Mouse (Mus musculus): ENCODE measurements at regions not wholly inside any gene's neighbourhood (a gene's known extent, or its start where the extent isn't known, plus 50 kb on each side); places are given as distances from the start of the nearest gene placed in this dataset.

- no peak for DNase-seq (ENCODE audit: low spot score in 2 of 2)
Measured at GRCm38 (mm10) chr9:46516401-46517130, 196.8 kb upstream of the 4931429L15Rik start.

- DNase-seq (ENCODE audit: low spot score in 2 of 2): no peak
Measured at GRCm38 (mm10) chr9:46512276-46513051, 192.7 kb upstream of the 4931429L15Rik start.

DNA sequence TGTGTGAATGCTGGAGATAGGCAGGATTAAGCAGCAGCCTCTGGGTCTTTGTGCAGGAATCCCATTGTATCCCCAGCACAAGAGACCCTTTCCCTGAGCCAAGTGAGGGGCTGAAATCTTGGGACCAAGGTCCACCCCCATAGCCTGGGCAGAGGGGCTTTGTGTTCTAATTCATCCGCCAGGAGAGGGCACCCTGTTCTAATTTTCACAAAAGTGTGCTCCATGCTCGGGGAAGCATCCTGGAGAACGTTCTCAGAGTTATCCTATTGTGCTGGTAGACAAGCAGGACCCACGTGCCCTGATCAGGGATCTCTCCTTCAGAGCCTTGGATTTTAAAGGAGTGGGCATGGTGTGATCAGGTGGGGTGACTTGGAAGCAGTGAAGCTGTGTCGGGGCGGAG lies 191.5 kb upstream of the 4931429L15Rik start:
- no peak for DNase-seq (ENCODE audit: low spot score in 2 of 2)

DNA sequence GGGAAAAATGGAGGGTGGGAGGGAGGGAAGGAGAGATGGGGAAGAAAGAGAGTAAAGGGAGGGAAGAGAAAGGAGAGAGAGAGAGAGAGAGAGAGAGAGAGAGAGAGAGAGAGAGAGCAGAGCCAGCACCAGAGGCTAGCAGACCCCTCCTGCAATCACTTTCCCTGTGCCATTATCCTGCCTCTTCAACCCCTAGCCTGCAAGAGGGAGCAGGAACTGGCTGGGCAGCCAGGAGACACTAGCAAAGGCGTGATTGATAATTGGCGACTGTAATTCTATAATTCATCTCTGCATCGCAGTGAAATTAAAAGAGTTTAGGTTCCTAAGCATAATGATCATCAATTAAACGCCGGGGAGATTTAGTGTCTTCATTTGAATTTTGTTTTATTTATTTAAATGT lies 190.1 kb upstream of the 4931429L15Rik start:
- no peak for DNase-seq (ENCODE audit: low spot score in 2 of 2)

- no peak for DNase-seq (ENCODE audit: low spot score in 2 of 2)
Measured at GRCm38 (mm10) chr9:46509458-46509857, 189.7 kb upstream of the 4931429L15Rik start.

DNA sequence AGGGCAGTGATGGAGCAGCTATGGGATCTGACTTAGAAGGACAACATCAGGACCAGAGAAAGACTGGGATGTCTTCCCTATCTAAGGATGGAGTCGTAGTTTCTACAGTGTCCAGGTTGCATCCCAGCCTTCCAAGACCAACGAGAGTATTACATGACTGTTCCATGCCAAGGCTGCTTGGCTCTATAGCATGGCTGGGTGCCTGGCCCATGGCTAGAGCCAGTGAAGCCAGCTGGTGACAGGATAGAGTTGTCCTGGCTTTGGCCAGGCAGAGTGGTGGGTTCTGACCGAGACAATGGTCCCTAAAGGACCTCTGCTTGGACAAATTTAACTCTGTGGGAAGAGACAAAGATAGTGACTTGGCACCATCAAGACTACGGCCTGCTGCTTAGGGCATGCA lies 187.2 kb upstream of the 4931429L15Rik start:
- DNase-seq (ENCODE audit: low spot score in 2 of 2): no peak

DNA sequence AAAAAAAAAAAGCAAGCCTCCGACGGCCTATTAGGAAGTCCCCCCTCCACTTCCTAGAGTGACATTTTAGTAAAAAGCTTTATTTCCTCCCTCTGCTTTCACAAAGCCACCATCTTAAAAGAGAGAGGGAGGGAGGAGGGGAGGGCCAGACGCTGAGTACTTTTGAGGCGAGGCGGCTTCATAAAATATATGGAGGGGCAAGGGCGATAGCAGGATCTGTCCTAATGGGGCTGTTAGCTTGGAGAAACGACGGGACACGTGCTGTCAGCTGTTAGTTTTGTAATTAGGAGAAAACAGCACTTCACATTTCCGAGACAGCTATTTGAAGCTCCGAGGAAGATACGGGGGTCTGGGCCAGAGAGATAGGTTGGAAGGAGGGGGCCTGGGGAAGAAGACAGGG lies 184.8 kb upstream of the 4931429L15Rik start:
- DNase-seq (ENCODE audit: low spot score in 2 of 2): no peak

GRCm38 (mm10) chr9:46504133-46504416 lies 184.3 kb upstream of the 4931429L15Rik start:
- DNase-seq (ENCODE audit: low spot score in 2 of 2): no peak

- no peak for DNase-seq (ENCODE audit: low spot score in 2 of 2)
Measured at GRCm38 (mm10) chr9:46503321-46504132, 183.7 kb upstream of the 4931429L15Rik start.

DNA sequence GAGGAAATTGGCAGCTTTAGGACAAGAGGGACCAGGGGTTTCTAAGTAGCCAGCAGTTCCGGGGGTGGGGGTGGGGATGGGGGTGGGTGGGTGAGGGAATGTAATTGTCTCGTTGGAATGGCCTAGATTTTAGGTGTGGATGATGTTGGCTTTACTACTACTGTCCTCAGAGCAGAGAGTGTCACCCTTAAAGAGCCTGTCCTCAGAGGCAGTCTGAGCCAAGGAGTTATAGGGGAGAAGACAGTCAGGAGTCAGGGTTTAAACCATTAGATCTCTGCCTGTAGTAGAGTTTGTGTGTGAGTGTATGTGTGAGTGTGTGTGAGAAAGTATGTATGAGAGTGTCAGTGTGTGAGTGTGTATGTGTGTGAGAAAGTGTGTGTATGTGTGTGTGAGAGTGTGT lies 179.6 kb upstream of the 4931429L15Rik start:
- no peak for DNase-seq (ENCODE audit: low spot score in 2 of 2)

DNA sequence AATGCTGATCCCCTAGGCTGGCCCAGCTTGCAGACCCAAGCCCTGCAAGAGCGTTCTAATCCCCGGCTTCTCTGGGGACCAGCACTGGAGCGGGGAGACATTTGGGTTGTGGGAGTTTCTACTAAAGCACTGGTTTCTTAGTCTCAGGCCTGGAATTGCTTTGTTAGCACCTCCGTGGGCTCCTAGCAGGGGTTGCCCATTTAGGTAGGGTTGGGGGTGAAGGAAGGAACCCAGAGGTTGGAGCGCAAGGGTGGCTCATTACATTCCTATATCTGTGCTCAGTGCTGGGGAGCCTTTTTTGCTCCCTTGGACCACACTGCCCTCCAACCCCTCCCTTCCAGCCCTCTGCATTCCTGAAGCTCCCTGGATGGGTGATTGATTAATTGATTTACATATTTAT lies 179.1 kb upstream of the 4931429L15Rik start:
- no peak for DNase-seq (ENCODE audit: low spot score in 2 of 2)

DNA sequence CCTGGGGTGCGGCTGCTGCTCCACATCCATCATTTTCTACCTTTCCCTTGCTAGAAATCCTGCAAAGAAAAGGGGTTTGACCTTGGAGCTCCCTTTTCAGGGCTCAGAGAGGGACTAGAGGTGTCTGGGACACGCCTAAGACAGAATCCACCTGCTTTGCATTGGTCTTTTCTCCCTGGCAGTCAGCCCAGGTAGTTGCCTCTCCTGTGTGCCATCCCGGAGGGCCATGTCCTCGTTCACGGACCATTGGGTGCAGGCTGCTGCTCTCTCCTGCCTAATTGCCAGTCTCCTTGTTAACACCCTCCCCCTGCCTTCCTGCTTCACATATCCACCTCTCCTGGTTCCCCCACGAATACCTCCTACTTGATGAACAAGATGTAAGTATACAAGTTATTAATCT lies 175.5 kb upstream of the 4931429L15Rik start:
- no peak for DNase-seq (ENCODE audit: low spot score in 2 of 2)

DNA sequence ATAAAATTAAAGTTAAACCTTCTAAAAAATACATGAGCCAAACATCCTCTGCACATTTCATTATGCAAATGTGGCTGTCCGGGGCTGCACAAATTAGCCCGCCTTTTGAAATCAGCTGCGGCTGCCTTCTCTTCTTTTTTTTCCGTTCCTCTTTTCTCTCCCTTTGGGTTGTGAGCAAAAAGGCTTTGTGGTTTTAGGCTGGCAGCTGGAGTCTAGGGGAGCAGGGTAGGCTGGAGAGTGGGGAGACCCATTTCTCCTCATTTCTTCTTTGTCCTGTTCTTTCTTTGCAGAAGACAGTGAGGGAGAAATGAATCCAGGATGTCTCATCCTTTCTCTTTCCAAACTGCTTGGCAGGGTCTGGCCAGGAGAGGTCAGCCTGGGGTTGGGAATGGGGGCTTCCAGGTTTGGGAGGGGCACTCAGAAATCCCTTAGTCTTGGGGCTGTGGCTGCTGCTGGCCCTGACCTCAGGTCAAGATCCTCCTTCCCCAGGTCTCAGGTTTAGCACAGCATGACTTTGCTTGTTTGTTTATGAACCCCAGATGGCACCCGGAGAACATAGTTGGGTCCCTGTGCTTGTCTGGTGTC lies 163.2 kb upstream of the 4931429L15Rik start:
- DNase-seq (ENCODE audit: low spot score in 2 of 2): no peak

- DNase-seq (ENCODE audit: low spot score in 2 of 2): no peak
Measured at GRCm38 (mm10) chr9:46482034-46482858, 162.5 kb upstream of the 4931429L15Rik start.

DNA sequence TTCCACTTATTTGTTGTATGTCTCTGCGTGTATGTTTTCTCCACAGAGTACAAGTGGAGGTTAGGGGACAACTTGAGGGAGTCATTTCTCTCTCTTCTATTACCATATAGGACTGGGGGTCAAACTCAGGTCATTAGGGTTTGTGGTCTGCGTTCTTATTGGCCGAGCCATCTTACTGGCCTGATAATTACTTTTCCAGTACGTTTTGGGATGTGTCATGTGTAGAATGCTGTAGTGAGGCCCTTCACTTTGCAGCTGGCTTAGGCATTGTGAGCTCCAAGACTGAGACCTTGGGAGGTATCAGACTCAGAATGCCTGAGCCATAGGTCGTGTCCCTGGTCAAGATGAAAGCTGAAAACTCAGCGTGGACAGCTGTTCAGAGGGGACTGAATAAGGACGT lies 161.7 kb upstream of the 4931429L15Rik start:
- DNase-seq (ENCODE audit: low spot score in 2 of 2): no peak

GRCm38 (mm10) chr9:46480080-46480690 lies 160.4 kb upstream of the 4931429L15Rik start:
- DNase-seq (ENCODE audit: low spot score in 2 of 2): no peak

GRCm38 (mm10) chr9:46478611-46479010 lies 158.8 kb upstream of the 4931429L15Rik start:
- no peak for DNase-seq (ENCODE audit: low spot score in 2 of 2)

GRCm38 (mm10) chr9:46476516-46476915 lies 156.7 kb upstream of the 4931429L15Rik start:
- DNase-seq (ENCODE audit: low spot score in 2 of 2): no peak

GRCm38 (mm10) chr9:46473681-46474080 lies 153.9 kb upstream of the 4931429L15Rik start:
- DNase-seq (ENCODE audit: low spot score in 2 of 2): no peak

GRCm38 (mm10) chr9:46469521-46469920 lies 149.7 kb upstream of the 4931429L15Rik start:
- no peak for DNase-seq (ENCODE audit: low spot score in 2 of 2)

GRCm38 (mm10) chr9:46468306-46468705 lies 148.5 kb upstream of the 4931429L15Rik start:
- no peak for DNase-seq (ENCODE audit: low spot score in 2 of 2)
